Mouse (Mus musculus) CD8-positive naive resting alpha-beta T cell, adult 2 months (primary cell): ENCODE results near the gene Osbpl9.
A peak's percentile ranks its signal among the peaks of the same experiment; 100 is the strongest.

Experiments used
- DNase-seq, 2 experiments: peaks; one replicate each; pipeline ENCODE4 v3.0.0; 2022; ENCODE audit warnings: low read depth in 2 of 2, low spot score in 2 of 2

Osbpl9 gene

GRCm38 (mm10) chr4:109106034-109106433 lies 96.0 kb downstream of the Osbpl9 start:
- no peak for DNase-seq

DNA sequence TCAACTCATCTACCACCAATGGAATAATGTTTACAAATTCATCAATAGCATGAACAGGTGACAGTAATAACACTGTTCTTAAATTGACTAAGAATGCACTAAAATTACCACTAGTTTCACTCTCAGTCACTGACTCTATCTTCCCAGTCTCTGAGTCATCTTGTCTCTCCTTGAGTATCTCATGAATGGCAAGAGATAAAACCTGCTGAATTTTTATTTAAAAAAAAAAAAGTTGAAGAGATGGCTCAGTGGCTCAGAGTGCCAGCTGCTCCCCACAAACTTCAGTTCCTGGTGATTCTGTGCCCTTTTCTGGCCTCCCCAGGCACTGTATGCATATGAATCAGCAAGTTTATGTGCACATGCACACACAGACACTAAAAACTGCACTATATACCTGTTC lies 96.8 kb downstream of the Osbpl9 start:
- DNase-seq: no peak

GRCm38 (mm10) chr4:109103145-109103883 lies 98.8 kb downstream of the Osbpl9 start:
- no peak for DNase-seq

DNA sequence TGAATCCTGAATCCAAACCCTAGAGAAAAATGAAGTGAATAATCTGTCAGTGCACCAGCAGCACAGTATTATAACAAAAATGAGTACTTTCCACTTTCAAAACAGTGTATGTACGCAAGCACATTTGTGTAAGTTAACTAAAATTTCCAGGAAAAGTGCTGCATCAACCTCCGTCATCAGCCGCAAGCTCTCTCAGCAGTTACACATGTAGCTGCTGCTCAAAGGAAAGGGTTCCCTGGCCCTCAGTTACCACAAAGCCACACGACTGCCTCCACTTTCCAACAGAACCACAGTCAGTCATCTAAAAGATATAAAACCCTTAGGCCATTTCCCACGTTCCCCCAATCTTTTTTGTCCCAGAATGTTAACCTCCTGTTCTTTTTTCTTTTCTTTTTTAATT lies 99.5 kb downstream of the Osbpl9 start:
- peak; percentile 21 to 45 for DNase-seq

GRCm38 (mm10) chr4:109098861-109099260 lies 103.2 kb downstream of the Osbpl9 start:
- no peak for DNase-seq

- DNase-seq: no peak
Observed at GRCm38 (mm10) chr4:109094269-109094668, 107.8 kb downstream of the Osbpl9 start.

- DNase-seq: no peak
Observed at GRCm38 (mm10) chr4:109092344-109092743, 109.7 kb downstream of the Osbpl9 start.

GRCm38 (mm10) chr4:109091241-109091777 lies 110.8 kb downstream of the Osbpl9 start:
- DNase-seq: no peak

GRCm38 (mm10) chr4:109089999-109090398 lies 112.1 kb downstream of the Osbpl9 start:
- DNase-seq: no peak

- DNase-seq: no peak
Observed at GRCm38 (mm10) chr4:109089171-109089570, 112.9 kb downstream of the Osbpl9 start.

DNA sequence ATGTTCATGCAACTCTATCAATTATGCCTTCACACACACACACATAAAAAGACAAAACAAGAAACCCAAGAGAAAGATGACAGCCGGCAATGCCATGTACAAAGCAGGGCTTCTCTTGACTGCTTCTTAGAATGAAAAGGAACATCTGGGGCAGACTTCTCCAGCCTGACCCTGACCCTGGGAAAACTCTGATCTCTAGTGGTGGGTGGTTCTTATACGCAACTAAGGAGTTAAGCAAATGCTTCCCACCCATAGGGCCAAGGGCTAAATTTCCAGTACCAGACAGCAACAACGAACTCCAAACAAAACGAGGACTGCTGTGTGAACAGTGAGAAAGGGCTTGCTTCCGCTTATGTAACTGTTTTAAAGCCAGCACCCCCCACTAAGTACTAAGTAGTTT lies 122.0 kb downstream of the Osbpl9 start:
- DNase-seq: no peak

GRCm38 (mm10) chr4:109079676-109080075 lies 122.4 kb downstream of the Osbpl9 start:
- DNase-seq: peak; percentile 41 to 45

DNA sequence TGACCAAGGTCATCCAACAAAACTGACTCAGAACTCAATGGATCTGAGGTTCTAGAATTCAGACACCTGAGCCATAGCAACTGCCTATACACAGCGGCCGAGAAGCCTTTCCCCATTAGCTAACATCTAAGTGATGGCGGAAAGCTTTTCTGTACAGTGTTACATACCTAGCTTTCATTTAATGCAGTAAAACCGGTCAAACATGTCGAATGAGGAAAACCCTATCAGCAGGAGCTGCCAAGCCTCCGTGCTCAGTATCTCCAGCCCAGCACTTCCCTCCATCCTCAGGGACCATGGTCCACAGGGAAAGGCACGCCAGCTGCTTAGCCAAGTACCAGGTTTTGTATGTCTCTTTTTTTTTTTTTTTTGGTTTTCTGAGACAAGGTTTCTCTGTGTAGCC lies 123.1 kb downstream of the Osbpl9 start:
- no peak for DNase-seq

DNA sequence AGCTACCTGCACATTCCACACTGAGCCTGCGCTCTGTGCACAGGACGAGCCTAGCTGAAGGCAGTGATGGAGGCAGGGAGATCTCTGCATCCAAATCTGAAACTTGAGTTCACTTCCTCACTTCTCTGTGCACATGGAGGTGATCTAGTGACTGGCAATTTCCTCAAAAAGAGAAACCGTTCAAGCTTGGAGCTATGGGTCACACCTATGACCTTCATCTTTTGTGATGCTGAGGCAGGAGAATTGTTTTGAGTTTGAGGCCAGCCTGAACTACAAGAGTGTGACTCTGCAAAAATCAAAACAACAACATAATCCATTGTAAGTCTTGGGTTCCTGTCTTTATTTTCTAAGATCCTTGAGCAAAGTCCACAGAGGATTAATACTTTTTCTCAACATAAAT lies 128.8 kb downstream of the Osbpl9 start:
- DNase-seq: no peak

GRCm38 (mm10) chr4:109072891-109073290 lies 129.2 kb downstream of the Osbpl9 start:
- no peak for DNase-seq

DNA sequence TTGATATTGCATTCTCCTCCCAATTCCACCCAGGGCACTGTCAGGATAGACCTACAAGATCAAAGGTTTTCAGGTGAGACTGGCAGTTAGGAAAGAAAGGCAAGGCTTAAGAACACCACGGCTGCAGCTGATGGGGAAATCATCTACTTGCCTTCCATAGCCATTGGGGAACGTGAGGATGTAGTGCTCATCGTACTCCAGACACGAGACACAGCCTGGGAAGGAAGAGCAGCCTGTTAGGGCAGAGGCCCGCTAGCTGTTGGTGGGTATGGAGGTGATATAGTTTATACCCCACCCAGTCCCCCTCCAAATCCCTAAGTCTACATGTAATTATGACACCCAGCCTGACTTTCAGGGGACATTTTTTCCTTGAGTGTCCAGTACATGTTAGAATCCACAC lies 136.4 kb downstream of the Osbpl9 start:
- no peak for DNase-seq

- no peak for DNase-seq
Observed at GRCm38 (mm10) chr4:109064941-109065340, 137.1 kb downstream of the Osbpl9 start.

GRCm38 (mm10) chr4:109059255-109059821 lies 142.7 kb downstream of the Osbpl9 start:
- no peak for DNase-seq

DNA sequence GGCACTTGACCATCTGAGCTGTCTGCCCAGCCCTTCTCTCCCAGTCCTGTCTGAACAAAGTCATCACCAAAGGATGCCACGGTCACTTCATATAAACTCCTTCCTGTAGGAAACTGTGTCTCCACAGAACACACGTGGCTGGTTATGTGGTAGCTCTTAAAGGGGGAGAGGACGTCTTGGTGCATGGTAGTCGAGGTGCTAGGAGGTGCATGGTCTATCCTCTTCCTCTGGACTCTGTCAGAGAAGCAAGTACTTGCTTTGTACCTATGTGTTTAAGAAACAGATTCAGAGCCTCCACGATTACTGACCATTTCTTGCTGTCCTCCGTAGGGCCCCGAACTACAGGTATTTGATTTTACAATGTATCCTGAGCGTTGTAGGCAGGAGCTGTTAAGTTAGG lies 144.4 kb downstream of the Osbpl9 start:
- DNase-seq: no peak

GRCm38 (mm10) chr4:109056351-109056750 lies 145.7 kb downstream of the Osbpl9 start:
- no peak for DNase-seq

- no peak for DNase-seq
Observed at GRCm38 (mm10) chr4:109054003-109054402, 148.1 kb downstream of the Osbpl9 start.

- DNase-seq: no peak
Observed at GRCm38 (mm10) chr4:109052282-109052681, 149.8 kb downstream of the Osbpl9 start.

DNA sequence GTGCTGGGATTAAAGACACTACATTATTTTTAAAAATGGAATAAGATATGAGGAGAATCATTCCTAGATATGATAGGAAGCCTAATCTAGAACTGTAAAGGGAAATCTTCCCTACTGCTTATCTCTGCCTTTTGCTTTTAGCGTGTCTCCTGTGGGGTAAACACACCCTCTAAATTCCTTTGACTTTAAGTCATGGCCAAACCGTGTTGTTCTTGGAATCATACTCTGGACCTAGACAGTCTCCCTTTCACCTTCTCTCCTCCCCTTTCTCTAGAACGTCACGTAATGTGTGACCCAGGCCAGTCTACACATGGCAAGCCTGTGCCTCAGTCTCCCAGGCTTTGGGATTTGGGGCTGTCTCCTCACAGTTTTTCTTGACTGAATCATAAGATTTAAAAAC lies 153.8 kb downstream of the Osbpl9 start:
- DNase-seq: no peak
